Mouse (Mus musculus) olfactory bulb, adult 2 months (tissue): ENCODE results near the gene Inka1.

Experiments used
- CTCF ChIP-seq: fragments of 200-500 bp; IDR thresholded peaks from 2 replicates; pipeline ENCODE4 v1.5.1; 2012; ENCODE audit warnings: low read depth, mild to moderate bottlenecking, low read length, moderate library complexity; ENCODE audit not compliant: insufficient read depth
- POLR2A ChIP-seq: fragments of 200-500 bp; IDR thresholded peaks from 2 replicates; pipeline ENCODE4 v1.6.1; 2012; ENCODE audit warnings: mild to moderate bottlenecking, low read depth, low read length, moderate library complexity; ENCODE audit not compliant: insufficient read depth

GRCm38 (mm10) chr9:108003531-108003890, 17.8 kb upstream of the Inka1 start:
- TF ChIP-seq CTCF (no peak), POLR2A (no peak)
